Mouse (Mus musculus) CH12.LX (cell line): ENCODE measurements around the gene Srd5a1. TPM values are rescaled to one million over a fixed set of nuclear protein-coding genes. Genes with fewer than 3 reads are reported as not detected.

Experiments used
- DNase-seq: peaks from one replicate; pipeline ENCODE4 v3.0.0-alpha.2; 2013; ENCODE audit errors: extremely low read depth
- H3K27ac ChIP-seq: 2 replicates; pipeline ENCODE4 v1.5.1; 2012; ENCODE audit warnings: low read depth, mild to moderate bottlenecking, control low read depth, moderate library complexity; ENCODE audit not compliant: insufficient read depth
- H3K27me3 ChIP-seq: replicated peaks from 2 replicates; pipeline ENCODE3; 2012; ENCODE audit warnings: inconsistent platforms
- H3K36me3 ChIP-seq, 2 experiments: replicated peaks in 1 of 2; 2 replicates each; pipeline versions ENCODE3 to v1.6.1; 2012; ENCODE audit warnings: inconsistent platforms in 1 of 2, low read length in 1 of 2, mild to moderate bottlenecking in 1 of 2, mixed read lengths in 1 of 2, moderate library complexity in 1 of 2; ENCODE audit not compliant: control insufficient read depth in 1 of 2, insufficient read depth in 1 of 2
- H3K4me1 ChIP-seq, 2 experiments: 2 replicates each; pipeline ENCODE4 v1.6.1; 2012; ENCODE audit warnings: inconsistent platforms in 1 of 2, moderate library complexity in 1 of 2; ENCODE audit not compliant: insufficient read depth in 2 of 2, control insufficient read depth in 1 of 2
- H3K4me2 ChIP-seq: 2 replicates; pipeline ENCODE4 v1.6.1; 2012; ENCODE audit warnings: low read depth, mild to moderate bottlenecking, control low read depth; ENCODE audit not compliant: poor library complexity, insufficient read depth, severe bottlenecking
- H3K4me3 ChIP-seq, 3 experiments: fragments of 150-350 bp in 1 of 3; sonication (generic) in 1 of 3; replicated peaks in 1 of 3; 2 replicates each; pipeline versions ENCODE3 to v1.5.1; 2011 to 2012; ENCODE audit warnings: low read depth in 2 of 3, low read length in 2 of 3, mild to moderate bottlenecking in 2 of 3, moderate library complexity in 2 of 3, control low read depth in 1 of 3, improper control_type of control experiment in 1 of 3, inconsistent platforms in 1 of 3, mixed read lengths in 1 of 3; ENCODE audit not compliant: poor library complexity in 1 of 3
- H3K79me2 ChIP-seq: replicated peaks from 2 replicates; pipeline ENCODE4 v1.6.1; 2012; ENCODE audit warnings: mild to moderate bottlenecking, moderate library complexity; ENCODE audit not compliant: control insufficient read depth, poor library complexity, insufficient read depth, severe bottlenecking; ENCODE audit errors: extremely low read depth
- H3K9ac ChIP-seq: 2 replicates; pipeline ENCODE4 v1.6.1; 2012; ENCODE audit warnings: low read depth, mild to moderate bottlenecking, control low read depth, moderate library complexity; ENCODE audit not compliant: insufficient read depth
- H3K9me3 ChIP-seq: replicated peaks from 2 replicates; pipeline ENCODE3; 2012; ENCODE audit warnings: low read length, inconsistent platforms, mixed read lengths
- BHLHE40 ChIP-seq: IDR thresholded peaks from 2 replicates; pipeline ENCODE4 v1.6.1; 2011; ENCODE audit warnings: mild to moderate bottlenecking, low read depth, low read length, improper control_type of control experiment
- CHD1 ChIP-seq: IDR thresholded peaks from 2 replicates; pipeline ENCODE4 v1.6.1; 2012; ENCODE audit warnings: low read depth, low read length, improper control_type of control experiment, inconsistent platforms
- CHD2 ChIP-seq: IDR thresholded peaks from 2 replicates; pipeline ENCODE4 v1.6.1; 2011; ENCODE audit warnings: low read length, improper control_type of control experiment
- CTCF ChIP-seq, 2 experiments: IDR thresholded peaks in 1 of 2; conservative IDR thresholded peaks in 1 of 2; 2 replicates each; pipeline ENCODE4 v1.5.1; 2011 to 2012; ENCODE audit warnings: low read depth in 2 of 2, low read length in 2 of 2, improper control_type of control experiment in 1 of 2, inconsistent platforms in 1 of 2, mild to moderate bottlenecking in 1 of 2, moderate library complexity in 1 of 2
- E2F4 ChIP-seq: IDR thresholded peaks from 2 replicates; pipeline ENCODE4 v1.6.1; 2011; ENCODE audit warnings: low read depth, low read length, improper control_type of control experiment; ENCODE audit not compliant: insufficient replicate concordance
- ELF1 ChIP-seq: IDR thresholded peaks from 2 replicates; pipeline ENCODE4 v1.6.1; 2014; ENCODE audit warnings: low read depth, mild to moderate bottlenecking, inconsistent platforms, low read length, improper control_type of control experiment
- EP300 ChIP-seq: IDR thresholded peaks from 2 replicates; pipeline ENCODE4 v1.6.1; 2011; ENCODE audit warnings: low read length, improper control_type of control experiment
- ETS1 ChIP-seq: conservative IDR thresholded peaks from 2 replicates; pipeline ENCODE4 v1.6.1; 2012; ENCODE audit warnings: low read depth, mild to moderate bottlenecking, inconsistent platforms, low read length, improper control_type of control experiment, moderate library complexity
- KAT2A ChIP-seq: IDR thresholded peaks from 2 replicates; pipeline ENCODE4 v1.6.1; 2012; ENCODE audit warnings: low read length, improper control_type of control experiment, inconsistent platforms; ENCODE audit not compliant: insufficient replicate concordance
- MAFK ChIP-seq: IDR thresholded peaks from 2 replicates; pipeline ENCODE4 v1.6.1; 2011; ENCODE audit warnings: low read length, improper control_type of control experiment; ENCODE audit not compliant: insufficient replicate concordance
- MEF2A ChIP-seq: IDR thresholded peaks from 2 replicates; pipeline ENCODE4 v1.6.1; 2014; ENCODE audit warnings: low read depth, mild to moderate bottlenecking, inconsistent platforms, low read length, improper control_type of control experiment, borderline replicate concordance
- MXI1 ChIP-seq: IDR thresholded peaks from 2 replicates; pipeline ENCODE4 v1.6.1; 2011; ENCODE audit warnings: mild to moderate bottlenecking, low read depth, low read length, improper control_type of control experiment
- MYC ChIP-seq: IDR thresholded peaks from 2 replicates; pipeline ENCODE4 v1.6.1; 2011; ENCODE audit warnings: low read depth, mild to moderate bottlenecking, improper control_type of control experiment, low read length
- PAX5 ChIP-seq: IDR thresholded peaks from 2 replicates; pipeline ENCODE4 v1.6.1; 2012; ENCODE audit warnings: low read length, inconsistent platforms, mixed read lengths
- POLR2A ChIP-seq: IDR thresholded peaks from 2 replicates; pipeline ENCODE4 v1.6.1; 2011; ENCODE audit warnings: low read depth, mild to moderate bottlenecking, improper control_type of control experiment, low read length
- POLR2AphosphoS2 ChIP-seq: IDR thresholded peaks from 2 replicates; pipeline ENCODE4 v1.6.1; 2011; ENCODE audit warnings: low read depth, low read length, improper control_type of control experiment
- RAD21 ChIP-seq: IDR thresholded peaks from 2 replicates; pipeline ENCODE4 v1.6.1; 2011; ENCODE audit warnings: low read depth, mild to moderate bottlenecking, low read length, improper control_type of control experiment, moderate library complexity
- SIN3A ChIP-seq: IDR thresholded peaks from 2 replicates; pipeline ENCODE4 v1.6.1; 2012; ENCODE audit warnings: low read length, improper control_type of control experiment, inconsistent platforms
- SMC3 ChIP-seq: IDR thresholded peaks from 2 replicates; pipeline ENCODE4 v1.6.1; 2011; ENCODE audit warnings: low read depth, low read length, improper control_type of control experiment
- TCF12 ChIP-seq: IDR thresholded peaks from 2 replicates; pipeline ENCODE4 v1.6.1; 2014; ENCODE audit warnings: low read depth, mild to moderate bottlenecking, inconsistent platforms, low read length, improper control_type of control experiment
- UBTF ChIP-seq: IDR thresholded peaks from 2 replicates; pipeline ENCODE4 v1.6.1; 2012; ENCODE audit warnings: low read depth, mild to moderate bottlenecking, inconsistent platforms, low read length, improper control_type of control experiment, moderate library complexity
- USF1 ChIP-seq: IDR thresholded peaks from 2 replicates; pipeline ENCODE4 v1.6.1; 2014; ENCODE audit warnings: low read depth, mild to moderate bottlenecking, inconsistent platforms, low read length, improper control_type of control experiment
- USF2 ChIP-seq: conservative IDR thresholded peaks from 2 replicates; pipeline ENCODE4 v1.6.1; 2011; ENCODE audit warnings: low read depth, low read length, improper control_type of control experiment
- ZC3H11A ChIP-seq: IDR thresholded peaks from 2 replicates; pipeline ENCODE4 v1.6.1; 2012; ENCODE audit warnings: low read depth, mild to moderate bottlenecking, inconsistent platforms, low read length, improper control_type of control experiment
- ZKSCAN1 ChIP-seq: IDR thresholded peaks from 2 replicates; pipeline ENCODE4 v1.6.1; 2012; ENCODE audit warnings: low read depth, inconsistent platforms, low read length, improper control_type of control experiment, borderline replicate concordance
- ZMIZ1 ChIP-seq: IDR thresholded peaks from 2 replicates; pipeline ENCODE4 v1.6.1; 2012; ENCODE audit warnings: low read depth, mild to moderate bottlenecking, inconsistent platforms, low read length, improper control_type of control experiment
- dilution Hi-C: fragments of 300-500 bp; cut with MboI; formaldehyde crosslinking; loops from 2 replicates; pipeline ENCODE4 v1.14.3; 2020; ENCODE audit warnings: low sequenced_read_pairs; ENCODE audit not compliant: extremely low pct_unique_long_range_greater_than_20kb, extremely low pct_ligation_motif_present
- in situ Hi-C: fragments of 300-500 bp; cut with MboI; formaldehyde crosslinking; loops from 3 replicates; pipeline ENCODE4 v1.14.3; 2019; ENCODE audit warnings: low sequenced_read_pairs, low pct_ligation_motif_present, low pct_unique_long_range_greater_than_20kb, mixed read lengths
- polyA plus RNA-seq: library from polyadenylated mRNA; unstranded; fragments of >175 nt; gene quantifications from 2 replicates; pipeline ENCODE4 v1.2.1, GENCODE M21; 2012; ENCODE audit warnings: low read depth; ENCODE audit not compliant: insufficient read length
- total RNA-seq, 2 experiments: library from RNA; depleted of rRNA; stranded (reverse); fragments of 300-350 nt in 1 of 2; fragments of >200 nt in 1 of 2; gene quantifications; 2 replicates each; pipeline ENCODE4 v1.2.3; 2012 to 2014

Gene Srd5a1
- total and polyA plus RNA-seq, 3 experiments: 1.2 to 2.4 (median 2.3) TPM

DNA sequence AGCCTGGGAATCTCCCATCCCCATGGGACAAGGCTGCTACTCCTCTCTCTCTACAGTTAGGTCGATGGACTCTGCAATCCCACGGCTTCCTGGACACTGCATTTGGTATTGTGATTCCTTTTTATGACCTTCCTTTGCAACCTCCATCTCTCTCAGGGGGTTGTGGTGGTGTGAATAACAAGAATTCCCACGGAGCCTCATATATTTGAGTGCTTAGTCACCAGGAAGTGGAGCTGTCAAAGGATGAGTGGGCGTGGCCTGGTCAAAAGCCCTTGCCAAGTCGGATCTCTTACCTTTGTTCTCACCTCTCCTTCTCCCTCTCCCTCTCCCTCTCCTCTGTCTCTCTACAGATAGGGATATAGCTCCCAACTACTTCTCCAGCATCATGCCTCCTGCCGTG is 25.4 kb downstream of the Srd5a1 start:
- DNase-seq: no peak
- H3K36me3 ChIP-seq: no peaks in the 10 kb centered on the region
- H3K27ac ChIP-seq: no peak overlapping the region
- H3K4me1 ChIP-seq: peaks cover 4 to 9% of the 10 kb centered on the region in 2 experiments; a peak in 3 of 4 replicates
- in situ Hi-C loops: no loop called here
- H3K9ac ChIP-seq: no peak overlapping the region
- no peaks in the 10 kb centered on the region for H3K9me3 ChIP-seq
- no peaks in the 10 kb centered on the region for H3K27me3 ChIP-seq
- dilution Hi-C loops: no loop called here
- H3K79me2 ChIP-seq: no peaks in the 10 kb centered on the region
- no peak overlapping the region for H3K4me3 ChIP-seq
- TF ChIP-seq ELF1 (no peak), MYC (no peak), ZMIZ1 (no peak), ETS1 (no peak), CHD1 (no peak), USF2 (no peak), UBTF (no peak), MXI1 (no peak), KAT2A (no peak), E2F4 (no peak), BHLHE40 (no peak), RAD21 (no peak), POLR2A (no peak), TCF12 (no peak), ZKSCAN1 (no peak), POLR2AphosphoS2 (no peak), PAX5 (no peak), SIN3A (no peak)
- no peak overlapping the region for H3K4me2 ChIP-seq

DNA sequence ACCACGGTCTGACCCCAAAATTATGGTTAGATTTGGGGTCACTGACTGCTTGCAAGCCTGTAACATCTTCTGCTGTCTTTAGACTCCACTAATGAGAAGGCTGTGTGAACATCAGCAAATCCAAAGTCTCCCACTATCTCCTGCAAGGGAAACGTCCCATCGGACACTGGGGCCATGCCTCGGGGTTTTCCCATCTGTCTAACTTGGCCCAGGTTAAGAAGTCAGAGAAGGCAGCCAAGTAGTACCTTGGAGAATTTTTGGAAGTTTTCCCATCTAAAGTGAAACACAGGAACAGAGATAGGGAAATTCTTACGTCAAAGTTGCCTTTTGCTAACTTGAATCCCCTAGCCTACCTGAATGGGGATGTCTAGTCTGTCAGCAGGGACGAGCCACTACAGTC is 27.7 kb downstream of the Srd5a1 start:
- no peaks in the 10 kb centered on the region for H3K9me3 ChIP-seq
- H3K4me2 ChIP-seq: no peak overlapping the region
- no peaks in the 10 kb centered on the region for H3K27me3 ChIP-seq
- H3K9ac ChIP-seq: no peak overlapping the region
- no peak for DNase-seq
- H3K4me1 ChIP-seq: peaks cover 4 to 9% of the 10 kb centered on the region in 2 experiments; a peak in 3 of 4 replicates
- no peak overlapping the region for H3K4me3 ChIP-seq
- H3K79me2 ChIP-seq: no peaks in the 10 kb centered on the region
- no peak for TF ChIP-seq CHD1
- TF ChIP-seq ZC3H11A: no peak
- no peak for TF ChIP-seq POLR2AphosphoS2
- TF ChIP-seq USF1: no peak
- no peak for TF ChIP-seq PAX5
- no peak for TF ChIP-seq CHD2
- TF ChIP-seq CTCF (conservative IDR thresholded peaks at IDR 0.05 in 1 of 2, IDR thresholded peaks at IDR 0.05 in 1 of 2; ENCODE audit: low read depth in 2 of 2, low read length in 2 of 2): no peak
- TF ChIP-seq MAFK: no peak
- no peak for TF ChIP-seq SMC3
- TF ChIP-seq ELF1: no peak
- TF ChIP-seq EP300: no peak
- no peak for TF ChIP-seq UBTF
- TF ChIP-seq MEF2A: no peak
- TF ChIP-seq E2F4: no peak
- TF ChIP-seq ZKSCAN1: no peak
- TF ChIP-seq POLR2A: no peak
- TF ChIP-seq RAD21: no peak
- TF ChIP-seq, all 38 proteins: peak for 0
- in situ Hi-C loops: no loop called here
- H3K27ac ChIP-seq: no peak overlapping the region
- dilution Hi-C loops: no loop called here
- H3K36me3 ChIP-seq: no peaks in the 10 kb centered on the region
